Mouse (Mus musculus): ENCODE measurements at regions not wholly inside any gene's neighbourhood (a gene's known extent, or its start where the extent isn't known, plus 50 kb on each side); places are given as distances from the start of the nearest gene placed in this dataset.
"Not testable (repeated sequence)": the region's sequence is repeated elsewhere in the genome, so short reads cannot be mapped to it uniquely, and the experiment has no call there.

DNA sequence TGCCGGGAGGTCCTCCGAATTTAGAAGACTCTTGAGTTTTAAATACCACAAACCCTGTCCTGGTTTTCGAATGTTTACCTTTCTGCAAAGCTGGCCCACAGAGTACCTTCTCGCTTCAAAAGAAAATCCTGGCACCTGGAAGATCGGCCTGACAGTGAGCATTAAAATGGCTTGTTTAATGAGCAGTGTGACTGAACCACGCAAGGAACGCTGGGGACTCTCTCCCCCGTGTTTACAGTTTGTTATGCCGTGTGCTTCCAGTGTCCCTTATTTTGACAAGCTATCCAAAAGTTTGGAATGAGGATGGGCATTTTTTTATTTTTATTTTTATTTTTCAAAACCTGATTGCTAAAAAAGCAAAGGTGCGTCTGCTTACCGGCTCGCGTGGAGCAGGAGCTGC lies 148.9 kb upstream of the Ttc29 start:
- no peak for DNase-seq (ENCODE audit: low read depth in 2 of 2, low spot score in 2 of 2)

DNA sequence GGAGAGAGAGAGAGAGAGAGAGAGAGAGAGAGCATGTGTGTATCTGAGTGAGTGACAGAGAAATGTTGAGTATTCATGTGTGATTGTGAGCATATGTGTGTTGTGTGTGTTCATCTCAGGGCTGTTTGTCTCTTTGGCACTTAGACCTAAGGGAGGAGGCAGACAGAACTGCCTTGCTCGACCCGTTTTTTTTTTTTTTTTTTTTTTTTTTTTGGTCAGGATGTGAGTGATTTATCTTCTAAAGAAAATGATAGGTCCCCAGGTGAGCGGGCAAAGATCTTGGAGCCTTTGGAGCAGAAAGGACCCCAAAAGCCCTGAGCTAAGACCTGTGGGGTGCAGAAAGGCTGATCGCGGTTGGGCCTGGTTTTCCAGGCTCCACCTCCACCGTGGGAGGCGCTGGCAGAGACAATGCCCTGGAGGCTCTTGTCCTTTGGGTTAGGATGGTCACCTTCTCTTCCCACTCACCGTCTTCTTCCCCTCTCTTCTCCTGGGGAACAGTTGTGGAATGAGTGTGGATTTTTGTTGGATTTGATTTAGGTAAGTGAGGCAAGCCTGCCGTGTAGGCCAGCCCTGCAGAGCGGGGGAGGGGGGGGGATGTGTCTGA lies 147.1 kb upstream of the Ttc29 start:
- no peak for DNase-seq (ENCODE audit: low read depth in 2 of 2, low spot score in 2 of 2)

DNA sequence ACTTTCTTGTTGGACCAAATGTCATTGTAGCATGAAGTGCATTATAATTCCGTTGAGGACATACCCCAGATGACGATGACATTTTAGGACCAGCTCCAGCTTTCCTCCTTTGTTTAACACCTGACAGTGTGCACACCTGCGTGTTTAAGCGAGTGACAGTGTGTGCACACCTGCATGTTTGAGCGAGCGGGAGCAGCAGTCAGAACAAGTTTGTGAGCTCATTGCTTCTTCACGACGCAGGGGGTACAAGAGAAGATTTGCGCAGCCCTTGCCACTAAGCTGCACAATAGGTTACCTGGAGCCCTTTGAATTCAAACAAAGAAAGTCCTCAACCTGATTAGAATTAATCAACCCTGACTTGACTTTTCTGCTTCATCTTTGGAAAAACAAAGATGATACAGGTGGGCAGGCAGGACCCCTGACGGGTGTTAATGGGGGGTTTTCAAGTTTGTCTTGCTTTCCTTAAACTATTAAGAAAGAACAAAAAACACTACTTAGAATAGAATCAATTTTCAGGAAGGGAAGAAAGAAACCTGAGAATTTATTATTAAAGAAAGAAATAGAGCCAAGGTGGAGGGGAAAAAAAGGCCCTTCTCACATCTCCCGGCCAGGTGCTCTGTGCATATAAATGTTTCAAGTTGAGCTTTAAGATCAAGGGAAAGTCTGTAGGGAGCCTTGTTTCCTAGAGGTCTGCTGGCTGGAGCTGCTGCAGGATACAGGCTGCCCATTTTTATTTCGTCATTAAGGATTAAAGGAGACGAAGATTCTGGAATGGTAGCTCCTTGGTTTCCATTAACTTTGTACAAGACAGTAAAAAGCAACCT lies 144.8 kb upstream of the Ttc29 start:
- DNase-seq (ENCODE audit: low read depth in 2 of 2, low spot score in 2 of 2) = no peak

DNA sequence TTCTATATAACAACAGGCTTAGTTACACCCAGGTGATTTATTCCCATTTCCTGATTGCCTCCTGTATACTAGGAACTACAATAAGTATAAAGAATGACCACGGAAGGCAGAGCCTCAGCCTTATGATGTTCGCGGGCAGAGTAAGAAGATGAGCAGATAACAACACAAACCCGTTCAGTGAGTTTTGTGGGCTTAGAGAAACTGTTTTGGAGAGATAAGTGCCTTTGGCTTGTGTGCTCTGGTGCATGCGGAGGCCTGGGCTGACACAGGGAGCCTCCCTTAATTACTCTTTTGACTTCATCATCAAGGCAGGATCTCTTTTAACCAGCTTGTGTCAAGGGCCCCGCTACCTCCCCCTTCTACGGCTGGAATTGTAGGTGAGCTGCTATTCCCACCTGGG lies 139.3 kb upstream of the Ttc29 start:
- no peak for DNase-seq (ENCODE audit: low read depth in 2 of 2, low spot score in 2 of 2)

DNA sequence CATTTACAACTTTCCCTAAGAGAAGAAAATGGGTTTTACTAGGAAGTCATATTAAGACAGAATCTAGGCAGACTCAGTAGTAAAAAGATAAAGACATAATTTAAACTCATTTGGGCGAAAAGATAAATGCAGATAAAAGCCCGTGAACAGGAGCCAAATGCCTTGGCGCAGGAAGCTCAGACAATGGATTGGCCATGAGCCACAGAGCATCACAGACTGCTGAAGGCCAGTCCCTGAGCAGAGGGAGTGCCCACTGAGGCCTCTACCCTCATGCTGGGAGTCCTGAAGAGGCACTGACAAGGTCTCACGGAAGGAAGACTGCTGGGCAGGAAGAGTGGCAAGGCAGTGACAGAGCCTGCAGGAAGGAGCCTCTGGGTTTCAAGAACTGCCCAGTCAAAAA lies 136.0 kb upstream of the Ttc29 start:
- DNase-seq (ENCODE audit: low read depth in 2 of 2, low spot score in 2 of 2) = no peak

DNA sequence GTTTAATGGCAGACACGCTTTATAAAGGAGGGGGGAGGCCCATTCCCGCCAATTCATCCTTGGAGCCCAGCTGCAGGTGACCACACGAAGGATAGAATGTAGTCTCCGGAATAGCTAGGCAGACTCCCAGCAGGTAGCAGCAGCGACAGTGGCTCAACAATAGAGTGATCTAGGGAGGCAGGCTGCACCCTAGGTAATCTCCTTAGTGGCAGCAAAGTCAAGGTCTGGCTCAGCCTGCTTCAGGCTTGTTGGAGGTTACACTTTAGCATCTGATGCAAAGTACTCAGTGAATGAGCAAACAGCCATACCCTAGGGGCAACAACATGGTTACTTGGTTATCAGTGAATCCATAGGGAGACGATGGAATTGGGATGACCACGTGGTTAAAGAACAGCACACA lies 131.7 kb upstream of the Ttc29 start:
- DNase-seq (ENCODE audit: low read depth in 2 of 2, low spot score in 2 of 2) = not testable (repeated sequence)

DNA sequence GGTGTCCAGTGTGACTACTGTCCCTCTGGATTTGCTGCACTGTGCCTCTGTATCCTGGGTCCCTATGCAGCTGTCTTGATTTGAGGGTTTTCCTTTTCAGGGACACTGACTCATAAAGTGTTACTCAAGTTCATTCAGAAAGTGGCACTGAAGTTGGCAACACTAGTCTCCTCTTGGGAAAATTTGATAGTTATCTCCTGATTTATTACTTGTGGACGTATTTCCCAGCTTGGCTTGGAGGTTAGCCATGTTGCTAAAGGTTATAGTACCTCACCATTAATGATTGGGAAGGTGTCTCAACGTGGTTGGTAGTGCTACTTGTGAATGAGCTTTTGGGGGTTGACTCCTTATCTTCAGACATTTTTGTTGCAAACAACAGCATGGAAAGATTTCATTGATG lies 130.1 kb upstream of the Ttc29 start:
- DNase-seq (ENCODE audit: low read depth in 2 of 2, low spot score in 2 of 2) = no peak

DNA sequence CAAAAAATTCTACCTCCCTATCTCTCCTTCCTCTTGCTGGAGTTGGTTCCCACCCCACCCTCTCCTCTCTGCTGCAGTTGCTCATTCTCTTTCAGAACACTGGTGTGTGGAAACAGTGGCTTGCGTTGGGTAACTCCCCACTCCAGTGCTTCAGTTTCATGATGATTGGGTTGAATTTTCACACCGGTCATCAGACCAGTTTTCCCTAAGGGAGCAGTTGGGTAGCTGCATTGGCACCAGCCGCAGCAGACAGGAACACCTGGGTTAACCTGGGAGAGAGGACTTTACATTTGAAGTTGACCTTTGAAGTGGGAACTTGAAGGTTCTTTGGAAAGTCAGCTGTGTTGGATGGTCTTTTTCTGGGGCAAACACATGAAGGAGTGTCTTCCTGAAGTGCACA lies 126.7 kb upstream of the Ttc29 start:
- no peak for DNase-seq (ENCODE audit: low read depth in 2 of 2, low spot score in 2 of 2)

DNA sequence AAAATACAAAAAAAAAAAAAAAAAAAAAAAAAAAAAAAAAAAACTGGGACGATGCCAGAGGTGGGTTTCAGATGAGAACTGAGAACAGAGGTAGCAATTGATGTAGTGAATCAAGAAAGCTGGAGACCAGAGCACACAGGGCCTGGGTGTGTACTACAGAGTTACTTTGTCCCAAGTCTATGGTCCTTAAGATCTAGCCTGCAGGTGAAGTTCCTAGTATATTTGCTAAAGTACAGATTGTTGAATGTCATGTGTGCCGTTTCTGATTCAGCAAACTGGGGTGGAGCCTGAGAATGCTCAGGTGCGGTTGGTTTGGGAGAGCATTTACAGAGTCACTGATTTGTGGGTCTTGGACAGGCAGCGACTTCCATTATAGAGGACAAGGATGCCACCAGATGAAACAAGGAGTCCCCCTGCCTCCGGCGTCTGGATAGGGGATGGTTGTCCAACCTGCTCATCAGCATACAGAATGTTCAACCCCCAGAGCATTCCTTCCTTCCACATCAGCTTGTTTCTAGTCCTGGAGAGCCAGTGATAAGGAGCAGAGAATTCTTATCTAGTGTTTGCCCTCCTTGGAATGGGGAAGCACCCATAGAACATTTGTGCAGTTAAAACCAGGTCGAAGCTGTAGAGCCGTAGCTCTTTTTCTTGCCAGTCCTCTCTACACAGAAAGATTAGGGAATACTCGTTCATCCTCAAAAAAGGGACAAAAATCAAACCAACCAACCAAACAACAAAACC lies 122.5 kb upstream of the Ttc29 start:
- no peak for DNase-seq (ENCODE audit: low read depth in 2 of 2, low spot score in 2 of 2)

DNA sequence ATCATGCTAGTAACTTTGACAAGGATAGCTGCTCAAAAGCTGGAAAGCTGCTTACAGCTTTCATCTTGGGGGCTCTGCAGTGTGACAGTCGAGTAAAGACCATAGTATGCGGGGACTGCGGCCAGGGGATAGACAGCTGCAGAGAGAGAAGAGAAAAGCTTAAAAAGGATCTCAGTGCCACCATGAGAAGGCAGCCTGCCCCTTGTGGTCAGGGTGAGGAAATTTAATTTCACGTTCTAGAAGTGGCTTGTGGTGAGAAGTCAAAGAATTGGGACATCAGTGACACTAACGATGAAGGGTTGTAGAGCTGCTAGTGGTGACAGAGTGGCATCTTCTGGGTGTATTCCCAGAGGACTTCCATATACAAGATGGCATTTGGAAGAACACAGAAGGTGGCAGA lies 116.7 kb upstream of the Ttc29 start:
- DNase-seq (ENCODE audit: low read depth in 2 of 2, low spot score in 2 of 2) = no peak

DNA sequence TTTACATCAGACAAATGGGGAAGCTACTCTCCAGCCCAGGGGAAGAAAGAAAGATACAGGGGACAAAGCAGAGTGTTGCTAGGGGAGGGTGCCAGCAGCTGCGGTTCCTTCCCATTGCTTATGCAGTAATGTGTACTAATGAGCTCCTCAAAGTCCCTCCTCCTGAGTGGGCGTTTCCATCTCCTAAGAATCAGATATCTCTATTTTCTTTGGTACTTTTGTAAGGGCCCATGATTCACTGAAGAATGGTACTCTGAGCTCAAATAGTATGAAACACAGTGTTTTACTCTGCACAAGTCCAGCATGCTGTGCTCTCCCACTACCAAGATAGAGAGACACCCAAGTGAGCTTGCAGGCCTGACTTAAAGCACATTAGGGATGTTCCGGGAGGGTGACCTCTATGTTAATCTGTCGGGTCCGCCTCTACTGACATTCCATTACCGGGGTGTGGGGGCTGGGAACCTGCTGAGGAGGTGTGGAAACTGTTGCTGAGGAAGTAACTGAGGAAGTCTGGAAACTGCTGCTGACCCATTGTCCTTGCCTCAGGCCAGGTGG lies 114.8 kb upstream of the Ttc29 start:
- no peak for DNase-seq (ENCODE audit: low read depth in 2 of 2, low spot score in 2 of 2)

DNA sequence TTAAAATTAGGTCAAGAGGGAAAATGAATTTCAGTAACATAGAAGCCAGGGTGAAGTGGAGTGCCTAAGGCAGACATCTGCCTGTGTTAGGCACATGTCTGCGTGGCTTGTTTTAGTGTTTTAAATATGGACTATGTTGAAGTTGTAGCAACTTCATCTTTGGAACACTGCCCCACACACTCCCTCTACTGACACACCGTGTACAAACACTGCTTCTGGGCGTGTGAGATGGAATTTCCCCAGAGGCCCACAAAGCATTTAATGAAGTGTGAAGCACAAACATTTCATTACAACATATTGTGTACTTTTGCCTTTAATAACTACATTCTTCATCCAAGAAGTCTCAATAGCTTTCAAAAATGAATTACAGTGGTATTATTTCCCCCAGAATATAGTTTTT lies 114.0 kb upstream of the Ttc29 start:
- DNase-seq (ENCODE audit: low read depth in 2 of 2, low spot score in 2 of 2) = no peak

DNA sequence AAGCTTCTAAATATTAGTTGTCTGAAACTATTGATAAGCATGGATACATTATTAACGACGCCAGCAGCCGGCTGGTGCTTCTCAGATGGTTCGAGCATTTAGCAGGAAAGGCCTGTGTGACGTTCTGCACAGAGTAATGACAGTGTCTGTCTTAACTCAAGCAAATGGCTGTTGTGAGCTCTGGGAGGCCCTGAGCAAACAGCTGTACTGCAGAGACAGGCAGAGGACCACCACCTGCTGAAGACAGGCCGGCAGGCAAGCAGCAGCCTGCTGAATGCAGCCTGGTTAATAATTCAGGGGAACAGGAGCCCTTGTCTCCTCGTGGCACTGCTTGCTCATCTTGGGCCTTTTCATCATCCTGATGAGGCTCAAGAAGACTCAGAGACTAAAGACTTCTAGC lies 105.8 kb upstream of the Ttc29 start:
- no peak for DNase-seq (ENCODE audit: low read depth in 2 of 2, low spot score in 2 of 2)

DNA sequence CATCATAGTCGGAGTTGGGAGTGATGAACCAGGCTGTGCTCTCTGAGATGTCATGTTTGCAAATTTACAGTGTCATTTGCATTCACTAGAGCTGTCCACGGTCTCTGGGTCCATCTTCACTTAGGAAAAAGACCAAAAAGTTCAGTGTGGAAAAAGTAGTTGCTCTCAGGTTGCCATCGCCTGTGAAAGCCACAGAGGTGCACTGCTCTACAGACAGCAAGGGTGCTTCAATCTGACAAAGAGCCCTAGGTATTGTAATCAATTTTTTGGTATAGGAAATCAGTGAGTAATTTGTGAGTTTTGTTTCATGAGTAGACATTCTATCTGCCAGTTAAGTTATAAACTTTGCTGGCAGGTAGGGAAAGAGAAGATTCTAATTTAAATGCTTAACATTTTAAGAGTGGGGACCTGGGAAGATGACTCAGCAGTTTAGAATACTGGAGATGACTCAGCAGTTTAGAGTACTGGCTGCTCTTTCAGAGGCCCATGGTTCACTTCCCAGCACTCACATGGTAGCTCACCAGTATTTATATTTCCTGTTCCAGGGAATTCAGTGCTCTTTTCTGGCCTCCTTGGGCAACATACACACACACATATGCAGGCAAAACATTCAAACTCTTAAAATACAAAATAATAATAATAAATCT lies 103.0 kb upstream of the Ttc29 start:
- DNase-seq (ENCODE audit: low read depth in 2 of 2, low spot score in 2 of 2) = no peak

DNA sequence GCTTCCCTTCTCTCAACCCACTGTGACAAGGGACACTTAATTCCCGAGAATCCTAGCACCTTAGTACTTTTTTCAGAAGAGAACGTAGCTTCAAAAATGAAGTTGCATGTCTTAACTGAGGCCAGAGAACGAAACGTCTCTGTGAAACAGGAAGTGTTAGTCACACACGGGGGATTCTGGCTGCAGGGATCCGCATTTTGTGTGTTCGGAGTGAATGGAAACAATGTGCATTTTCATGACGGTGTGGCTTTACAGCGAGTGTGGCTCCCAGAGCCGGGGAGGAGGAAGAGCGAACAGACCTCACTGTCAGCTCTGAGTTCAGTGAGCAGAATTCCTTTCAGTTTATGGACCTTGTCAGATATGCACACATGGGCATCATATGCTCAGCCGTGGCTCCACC lies 100.0 kb upstream of the Ttc29 start:
- DNase-seq (ENCODE audit: low read depth in 2 of 2, low spot score in 2 of 2) = no peak

DNA sequence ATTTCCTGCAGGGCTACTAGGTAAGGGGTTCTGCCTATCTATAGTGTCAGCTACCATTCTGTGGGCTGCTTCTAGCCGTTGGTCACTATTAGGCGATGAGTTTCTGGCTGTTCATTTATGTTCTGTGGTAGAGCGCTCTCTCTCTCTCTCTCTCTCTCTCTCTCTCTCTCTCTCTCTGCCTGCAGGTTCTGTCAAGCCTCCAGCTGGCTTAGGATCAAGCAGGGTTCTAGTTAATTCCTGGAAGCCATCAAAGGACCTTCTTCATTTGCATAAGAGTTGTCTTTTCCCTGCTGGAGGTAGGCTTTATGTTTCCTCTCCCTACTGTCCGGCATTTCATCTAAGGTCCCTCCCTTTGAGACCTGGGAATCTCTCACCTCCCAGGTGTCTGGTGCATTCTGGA lies 98.6 kb upstream of the Ttc29 start:
- no peak for DNase-seq (ENCODE audit: low read depth in 2 of 2, low spot score in 2 of 2)

DNA sequence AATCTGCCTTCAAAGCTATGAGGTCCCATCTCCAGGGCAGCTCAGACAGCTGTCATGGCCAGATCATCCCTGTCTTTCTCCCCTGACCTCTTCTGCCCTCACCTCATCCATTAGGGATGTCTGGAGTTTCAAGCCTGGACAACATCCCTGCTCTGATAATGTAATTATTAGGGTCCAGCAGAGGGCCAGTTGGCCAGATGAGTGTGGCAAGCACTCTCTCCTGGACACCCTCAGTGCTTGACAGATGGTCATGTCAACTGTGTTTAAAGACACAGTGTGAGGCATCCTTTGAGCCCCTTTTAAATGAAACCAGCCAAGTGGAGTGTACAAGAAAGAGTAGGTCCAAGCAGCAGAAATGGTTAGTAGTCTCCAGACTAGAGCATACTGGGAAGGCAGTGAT lies 95.9 kb upstream of the Ttc29 start:
- no peak for DNase-seq (ENCODE audit: low read depth in 2 of 2, low spot score in 2 of 2)

DNA sequence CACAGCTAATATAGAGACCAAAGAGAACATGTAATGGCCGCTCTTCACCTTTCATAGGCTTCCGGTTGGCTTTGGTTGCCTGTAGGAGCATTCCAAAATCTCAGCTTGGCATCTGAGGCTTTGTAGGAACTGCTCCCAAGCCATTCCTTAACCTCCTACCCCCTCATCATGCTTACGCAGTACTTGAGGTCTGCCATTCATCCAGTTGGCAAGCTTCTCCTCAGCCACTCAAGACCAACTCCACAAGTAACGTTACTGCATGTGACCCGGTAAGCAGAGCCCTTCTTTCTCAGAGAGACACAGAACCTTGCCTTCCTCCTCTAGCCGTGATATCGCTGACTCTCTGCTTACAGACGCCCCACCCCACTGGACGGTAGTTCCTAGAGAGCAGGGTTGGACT lies 94.6 kb upstream of the Ttc29 start:
- DNase-seq (ENCODE audit: low read depth in 2 of 2, low spot score in 2 of 2) = no peak

DNA sequence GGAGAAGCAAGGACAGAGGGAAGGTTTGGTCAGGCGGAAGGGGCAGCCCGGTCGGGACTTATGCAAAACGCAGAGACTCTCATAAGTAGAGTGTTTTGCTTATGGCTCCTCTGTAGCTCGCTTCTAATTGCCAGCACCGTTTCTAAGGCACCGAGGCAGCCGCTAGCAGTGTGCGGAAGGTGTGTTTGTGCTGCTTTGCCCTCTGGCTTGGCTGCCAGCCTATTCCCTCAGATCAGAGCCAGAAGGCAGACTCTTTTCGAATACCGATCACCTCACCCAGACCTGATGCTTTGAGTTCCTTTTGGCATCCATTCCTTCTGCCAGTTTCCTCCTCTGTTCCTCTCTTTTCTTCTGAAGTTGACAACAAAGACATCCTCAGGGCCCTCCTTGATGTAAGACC lies 93.4 kb upstream of the Ttc29 start:
- no peak for DNase-seq (ENCODE audit: low read depth in 2 of 2, low spot score in 2 of 2)

DNA sequence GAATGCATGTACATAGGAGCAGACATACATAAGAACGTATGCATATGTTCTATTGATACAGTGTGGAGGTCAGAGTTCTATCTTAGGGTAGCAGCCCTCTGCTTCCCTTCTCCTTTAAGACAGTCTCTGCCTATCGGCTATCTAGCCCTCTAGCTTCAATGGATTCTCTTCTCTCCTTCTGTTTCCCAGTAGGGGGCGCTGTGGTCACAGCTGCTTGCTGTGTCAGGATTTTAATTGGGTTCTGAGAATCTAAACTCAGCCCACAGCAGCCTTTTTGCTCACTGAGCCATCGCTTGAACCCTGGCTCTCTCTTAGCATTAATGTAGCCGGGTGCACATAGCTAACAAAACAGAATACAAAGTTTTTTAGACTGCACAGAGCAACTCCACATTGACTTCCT lies 88.8 kb upstream of the Ttc29 start:
- DNase-seq (ENCODE audit: low read depth in 2 of 2, low spot score in 2 of 2) = peak in 1 of 2 experiments; percentile 11

DNA sequence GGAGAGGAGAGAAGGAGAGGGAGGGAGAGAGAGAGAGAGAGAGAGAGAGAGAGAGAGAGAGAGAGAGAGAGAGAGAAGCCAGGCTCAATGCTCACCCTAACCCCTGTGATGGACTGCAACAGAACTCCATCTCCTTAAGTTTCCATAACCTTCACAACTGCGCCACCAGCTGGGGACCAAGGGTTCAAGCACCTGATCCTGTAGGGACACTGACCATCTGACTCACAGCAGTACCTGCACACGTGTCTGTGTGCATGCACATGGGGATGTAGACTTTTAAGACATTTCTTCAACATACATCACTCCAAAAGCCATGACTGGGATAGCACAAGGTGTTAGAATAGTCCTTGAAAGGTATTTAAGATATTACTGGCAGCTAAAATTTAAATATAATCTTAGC lies 85.2 kb upstream of the Ttc29 start:
- DNase-seq (ENCODE audit: low read depth in 2 of 2, low spot score in 2 of 2) = no peak

DNA sequence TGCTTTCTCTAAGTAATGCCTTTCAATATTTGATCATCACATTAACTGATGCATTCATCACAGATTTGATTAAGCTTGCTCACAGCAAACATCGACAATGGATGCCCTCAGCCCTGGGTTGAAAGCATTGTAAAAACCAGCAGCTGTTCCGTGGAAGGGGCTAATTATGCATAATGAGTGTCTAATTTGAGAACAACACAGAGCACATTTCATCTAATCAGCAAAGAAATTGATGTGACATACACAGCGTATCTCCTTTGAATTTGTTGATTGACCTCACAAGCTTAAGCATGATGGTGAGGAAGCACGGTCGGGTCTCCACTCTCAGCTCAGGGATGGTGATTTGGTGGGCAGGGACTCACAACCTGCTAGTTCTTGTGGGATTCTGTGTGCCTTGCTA lies 84.0 kb upstream of the Ttc29 start:
- DNase-seq (ENCODE audit: low read depth in 2 of 2, low spot score in 2 of 2) = no peak
